Mouse (Mus musculus): ENCODE measurements around the gene Plk3. TPM values are rescaled to one million over a fixed set of nuclear protein-coding genes. Genes with fewer than 3 reads are reported as not detected.

Gene Plk3
- polyA plus RNA-seq, 1 experiment: 15.2 TPM

- Histone ChIP-seq H3ac (ENCODE audit: control insufficient read depth, insufficient read length, low read depth) (no peak overlapping the region), H3K79me3 (ENCODE audit: low read depth) (no peaks in the 10 kb centered on the region), H3K79me2 (ENCODE audit: control insufficient read depth, insufficient read depth) (no peaks in the 10 kb centered on the region), H3K27me3 (ENCODE audit: control insufficient read depth, insufficient read depth, insufficient read length) (no peaks in the 10 kb centered on the region), H3K36me3 (ENCODE audit: control insufficient read depth, insufficient read depth) (peaks cover 3% of the 10 kb centered on the region), H3K4me3 (ENCODE audit: insufficient read depth, poor library complexity, severe bottlenecking) (no peak overlapping the region)
- no peak for TF ChIP-seq CEBPB (IDR thresholded peaks at IDR 0.05; ENCODE audit: low read depth)
- no peak for TF ChIP-seq CTCF (IDR thresholded peaks at IDR 0.05; ENCODE audit: control insufficient read depth, insufficient read depth, insufficient read length)
- TF ChIP-seq MAX (IDR thresholded peaks at IDR 0.05): no peak
- TF ChIP-seq MYOD1 (IDR thresholded peaks at IDR 0.05; ENCODE audit: control insufficient read depth, insufficient read length, low read depth): no peak
- TF ChIP-seq FOSL1 (IDR thresholded peaks at IDR 0.05; ENCODE audit: insufficient read depth, low read length, poor library complexity, severe bottlenecking): no peak
- TF ChIP-seq USF1 (IDR thresholded peaks at IDR 0.05; ENCODE audit: low read depth): no peak
- TF ChIP-seq MYOG (IDR thresholded peaks at IDR 0.05; ENCODE audit: control insufficient read depth, extremely low read depth, insufficient read length): no peak
These were observed 20.5 kb downstream of the Plk3 start for GRCm38 (mm10) chr4:117113237-117113636.

- Histone ChIP-seq H3K4me3 (ENCODE audit: insufficient read depth, poor library complexity, severe bottlenecking) (no peak overlapping the region), H3K79me3 (ENCODE audit: low read depth) (no peaks in the 10 kb centered on the region), H3K79me2 (ENCODE audit: control insufficient read depth, insufficient read depth) (no peaks in the 10 kb centered on the region), H3K36me3 (ENCODE audit: control insufficient read depth, insufficient read depth) (no peaks in the 10 kb centered on the region), H3ac (ENCODE audit: control insufficient read depth, insufficient read length, low read depth) (no peak overlapping the region), H3K27me3 (ENCODE audit: control insufficient read depth, insufficient read depth, insufficient read length) (no peaks in the 10 kb centered on the region)
- no peak for TF ChIP-seq MYOD1 (IDR thresholded peaks at IDR 0.05; ENCODE audit: control insufficient read depth, insufficient read length, low read depth)
- no peak for TF ChIP-seq CTCF (IDR thresholded peaks at IDR 0.05; ENCODE audit: control insufficient read depth, insufficient read depth, insufficient read length)
- no peak for TF ChIP-seq FOSL1 (IDR thresholded peaks at IDR 0.05; ENCODE audit: insufficient read depth, low read length, poor library complexity, severe bottlenecking)
- TF ChIP-seq CEBPB (IDR thresholded peaks at IDR 0.05; ENCODE audit: low read depth): no peak
- TF ChIP-seq MYOG (IDR thresholded peaks at IDR 0.05; ENCODE audit: control insufficient read depth, extremely low read depth, insufficient read length): no peak
These were observed 22.8 kb downstream of the Plk3 start for GRCm38 (mm10) chr4:117110985-117111384.

GRCm38 (mm10) chr4:117110249-117110648 lies 23.5 kb downstream of the Plk3 start:
- Histone ChIP-seq H3K79me2 (ENCODE audit: control insufficient read depth, insufficient read depth) (no peaks in the 10 kb centered on the region), H3K36me3 (ENCODE audit: control insufficient read depth, insufficient read depth) (no peaks in the 10 kb centered on the region), H3ac (ENCODE audit: control insufficient read depth, insufficient read length, low read depth) (no peak overlapping the region), H3K27me3 (ENCODE audit: control insufficient read depth, insufficient read depth, insufficient read length) (no peaks in the 10 kb centered on the region), H3K79me3 (ENCODE audit: low read depth) (no peaks in the 10 kb centered on the region), H3K4me3 (ENCODE audit: insufficient read depth, poor library complexity, severe bottlenecking) (no peak overlapping the region)
- TF ChIP-seq MAX (IDR thresholded peaks at IDR 0.05) (no peak), CEBPB (IDR thresholded peaks at IDR 0.05; ENCODE audit: low read depth) (no peak), USF1 (IDR thresholded peaks at IDR 0.05; ENCODE audit: low read depth) (no peak), MYOD1 (IDR thresholded peaks at IDR 0.05; ENCODE audit: control insufficient read depth, insufficient read length, low read depth) (no peak), FOSL1 (IDR thresholded peaks at IDR 0.05; ENCODE audit: insufficient read depth, low read length, poor library complexity, severe bottlenecking) (no peak), CTCF (IDR thresholded peaks at IDR 0.05; ENCODE audit: control insufficient read depth, insufficient read depth, insufficient read length) (no peak), MYOG (IDR thresholded peaks at IDR 0.05; ENCODE audit: control insufficient read depth, extremely low read depth, insufficient read length) (no peak)

DNA sequence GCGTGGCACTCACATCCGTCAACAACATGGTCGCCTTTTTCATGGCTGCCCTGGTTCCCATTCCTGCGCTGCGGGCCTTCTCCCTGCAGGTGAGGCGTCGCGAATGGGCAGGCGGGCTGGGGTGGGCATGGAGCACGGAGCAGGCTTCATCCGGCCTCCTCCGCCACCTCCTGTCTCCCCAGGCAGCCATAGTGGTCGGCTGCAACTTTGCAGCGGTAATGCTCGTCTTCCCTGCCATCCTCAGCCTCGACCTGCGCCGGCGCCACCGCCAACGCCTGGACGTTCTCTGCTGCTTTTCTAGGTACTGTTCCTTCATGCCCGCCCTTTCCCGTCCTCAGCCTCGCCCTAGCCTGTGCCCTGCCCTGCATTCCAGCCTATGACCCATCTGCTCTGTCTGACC lies 24.4 kb downstream of the Plk3 start:
- TF ChIP-seq CTCF (IDR thresholded peaks at IDR 0.05; ENCODE audit: control insufficient read depth, insufficient read depth, insufficient read length) (no peak), MAX (IDR thresholded peaks at IDR 0.05) (no peak), MYOD1 (IDR thresholded peaks at IDR 0.05; ENCODE audit: control insufficient read depth, insufficient read length, low read depth) (no peak), MYOG (IDR thresholded peaks at IDR 0.05; ENCODE audit: control insufficient read depth, extremely low read depth, insufficient read length) (no peak), USF1 (IDR thresholded peaks at IDR 0.05; ENCODE audit: low read depth) (no peak), FOSL1 (IDR thresholded peaks at IDR 0.05; ENCODE audit: insufficient read depth, low read length, poor library complexity, severe bottlenecking) (no peak), CEBPB (IDR thresholded peaks at IDR 0.05; ENCODE audit: low read depth) (no peak)
- Histone ChIP-seq H3K27me3 (ENCODE audit: control insufficient read depth, insufficient read depth, insufficient read length) (no peaks in the 10 kb centered on the region), H3ac (ENCODE audit: control insufficient read depth, insufficient read length, low read depth) (no peak overlapping the region), H3K36me3 (ENCODE audit: control insufficient read depth, insufficient read depth) (no peaks in the 10 kb centered on the region), H3K79me2 (ENCODE audit: control insufficient read depth, insufficient read depth) (no peaks in the 10 kb centered on the region), H3K79me3 (ENCODE audit: low read depth) (no peaks in the 10 kb centered on the region), H3K4me3 (ENCODE audit: insufficient read depth, poor library complexity, severe bottlenecking) (no peak overlapping the region)

DNA sequence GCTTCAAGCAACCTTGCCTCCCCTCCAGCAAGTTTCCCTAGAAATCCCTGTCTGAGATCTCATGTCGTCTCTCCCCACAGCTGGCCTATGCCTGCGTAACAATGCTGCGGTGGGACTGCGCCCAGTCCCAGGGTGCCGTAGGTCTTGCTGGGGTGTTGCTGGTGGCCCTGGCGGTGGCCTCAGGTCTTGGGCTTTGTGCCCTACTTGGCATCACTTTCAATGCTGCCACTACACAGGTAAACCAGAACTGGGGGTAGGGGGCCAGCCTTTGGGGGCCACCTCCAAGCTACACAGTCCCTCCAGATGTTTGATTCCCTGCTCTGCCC lies 25.3 kb downstream of the Plk3 start:
- no peak overlapping the region for H3K4me3 ChIP-seq (ENCODE audit: insufficient read depth, poor library complexity, severe bottlenecking)
- no peaks in the 10 kb centered on the region for H3K79me3 ChIP-seq (ENCODE audit: low read depth)
- H3K36me3 ChIP-seq (ENCODE audit: control insufficient read depth, insufficient read depth): no peaks in the 10 kb centered on the region
- H3ac ChIP-seq (ENCODE audit: control insufficient read depth, insufficient read length, low read depth): no peak overlapping the region
- no peaks in the 10 kb centered on the region for H3K27me3 ChIP-seq (ENCODE audit: control insufficient read depth, insufficient read depth, insufficient read length)
- H3K79me2 ChIP-seq (ENCODE audit: control insufficient read depth, insufficient read depth): no peaks in the 10 kb centered on the region
- TF ChIP-seq MAX (IDR thresholded peaks at IDR 0.05) (no peak), FOSL1 (IDR thresholded peaks at IDR 0.05; ENCODE audit: insufficient read depth, low read length, poor library complexity, severe bottlenecking) (no peak), USF1 (IDR thresholded peaks at IDR 0.05; ENCODE audit: low read depth) (no peak), MYOG (IDR thresholded peaks at IDR 0.05; ENCODE audit: control insufficient read depth, extremely low read depth, insufficient read length) (no peak), CTCF (IDR thresholded peaks at IDR 0.05; ENCODE audit: control insufficient read depth, insufficient read depth, insufficient read length) (no peak), CEBPB (IDR thresholded peaks at IDR 0.05; ENCODE audit: low read depth) (no peak), MYOD1 (IDR thresholded peaks at IDR 0.05; ENCODE audit: control insufficient read depth, insufficient read length, low read depth) (no peak)

Data from C2C12 (cell line).